Comparison of ENCODE assay signal across 7 mouse cellular contexts in genomic region chr19:45014981-45015402, GRCm38 (mm10). TPM values are rescaled to one million over a fixed set of nuclear protein-coding genes. Genes with fewer than 3 reads are reported as not detected.
DNase-seq lines count a peak whose midpoint lies in the region; ATAC-seq and TF ChIP-seq lines count a peak whose summit lies in the region.

No protein-coding gene starts in this region.

- DNase-seq in R1 (ENCODE audit: low read depth, low spot score): peak; percentile 71
- DNase-seq in cerebellum, adult 8-10 months: peak; percentile 66
- peak; percentile 89 for DNase-seq in gastrocnemius, adult 2 months
- peak; percentile 53 for DNase-seq in neural tube, embryonic 10.5 days (ENCODE audit: extremely low spot score, low spot score)

- ATAC-seq in hindbrain, embryonic 16.5 days: no peak
- ATAC-seq in liver, embryonic 12.5 days: peak; percentile 10
- no peak for ATAC-seq in inflammation-experienced regulatory T-cells, adult 6 months

- H3K9me3 ChIP-seq in hindbrain, embryonic 16.5 days (ENCODE audit: control insufficient read depth, low read length): no peaks in the 10 kb centered on the region
- H3K9me3 ChIP-seq in liver, embryonic 12.5 days (replicated peaks): no peaks in the 10 kb centered on the region

- H3K4me3 ChIP-seq in gastrocnemius, adult 2 months: peak overlapping the region; percentile 80
- H3K4me3 ChIP-seq in hindbrain, embryonic 16.5 days (ENCODE audit: low read length): peak overlapping the region; percentile 37
- peak overlapping the region; percentile 66 for H3K4me3 ChIP-seq in liver, embryonic 12.5 days

- H3K36me3 ChIP-seq in hindbrain, embryonic 16.5 days (ENCODE audit: control insufficient read depth, insufficient read depth, low read length): peaks cover 15% of the 10 kb centered on the region
- H3K36me3 ChIP-seq in liver, embryonic 12.5 days: peaks cover 26% of the 10 kb centered on the region

- H3K27ac ChIP-seq in gastrocnemius, adult 2 months: peak overlapping the region; percentile 94
- no peak overlapping the region for H3K27ac ChIP-seq in hindbrain, embryonic 16.5 days (ENCODE audit: low read depth, low read length)
- peak overlapping the region; percentile 79 for H3K27ac ChIP-seq in liver, embryonic 12.5 days

- intact Hi-C loops in gastrocnemius, adult 2 months (cut with DNase I): no loop called here

- peak overlapping the region; percentile 78 for H3K4me2 ChIP-seq in hindbrain, embryonic 16.5 days (ENCODE audit: low read length)
- H3K4me2 ChIP-seq in liver, embryonic 12.5 days: peak overlapping the region; percentile 93

- TF ChIP-seq CTCF in gastrocnemius, adult 2 months (IDR thresholded peaks at IDR 0.05): no peak

- peaks cover 41% of the 10 kb centered on the region for H3K4me1 ChIP-seq in hindbrain, embryonic 16.5 days (ENCODE audit: control insufficient read depth, insufficient read depth, low read depth, low read length)
- peaks cover 69% of the 10 kb centered on the region for H3K4me1 ChIP-seq in liver, embryonic 12.5 days

- peak overlapping the region; percentile 37 for H3K9ac ChIP-seq in hindbrain, embryonic 16.5 days (ENCODE audit: low read depth, low read length)
- H3K9ac ChIP-seq in liver, embryonic 12.5 days: peak overlapping the region; percentile 70

- H3K27me3 ChIP-seq in hindbrain, embryonic 16.5 days (replicated peaks; ENCODE audit: control insufficient read depth, insufficient read depth, low read length): no peaks in the 10 kb centered on the region
- H3K27me3 ChIP-seq in liver, embryonic 12.5 days (replicated peaks): peaks cover 3% of the 10 kb centered on the region; the same call in 1 of the 2 replicates

- WGBS in hindbrain, embryonic 16.5 days: 2% methylated on average over 23 of the region's 25 CpGs
- WGBS in liver, embryonic 12.5 days (ENCODE audit: insufficient replicate concordance): 3% methylated on average over 25 of the region's 25 CpGs

RNA-seq across cellular contexts. Expression of gene Lzts2, which starts 0.8 kb away (rescaled TPM):
- total RNA-seq in gastrocnemius, adult 2 months (2021): 10 to 100 TPM; 21.0 to 29.3 TPM
- polyA plus RNA-seq in hindbrain, embryonic 16.5 days (2015; fragmentation: Nextera tagmentation; extraction: Ambion mirVana): 14.8 and 18.7 TPM in 2 replicates
- 18.3 and 19.6 TPM in 2 replicates for polyA plus RNA-seq in liver, embryonic 12.5 days (2016; fragmentation: Nextera tagmentation; extraction: Ambion mirVana)
- polyA plus RNA-seq in inflammation-experienced regulatory T-cells, adult 6 months (2017; shearing (Covaris generic)): 1 to 10 TPM in 1 of 3 experiments, under 1 TPM in 1, not detected in 1; 0.99 to 1.1 TPM

RNA-seq across cellular contexts. Expression of gene Mrpl43, which starts 8.8 kb away (rescaled TPM):
- 10 to 100 TPM; 31.0 to 42.5 TPM for total RNA-seq in gastrocnemius, adult 2 months (2021)
- polyA plus RNA-seq in hindbrain, embryonic 16.5 days (2015; fragmentation: Nextera tagmentation; extraction: Ambion mirVana): 90.1 and 98.4 TPM in 2 replicates
- polyA plus RNA-seq in liver, embryonic 12.5 days (2016; fragmentation: Nextera tagmentation; extraction: Ambion mirVana): 45.8 and 47.6 TPM in 2 replicates
- 10 to 100 TPM; 51.6 to 65.3 (median 55.9) TPM for polyA plus RNA-seq in inflammation-experienced regulatory T-cells, adult 6 months (2017; shearing (Covaris generic))

RNA-seq across cellular contexts. Expression of gene Twnk, which starts 9.5 kb away (rescaled TPM):
- 10 to 100 TPM; 18.0 to 25.4 TPM for total RNA-seq in gastrocnemius, adult 2 months (2021)
- polyA plus RNA-seq in hindbrain, embryonic 16.5 days (2015; fragmentation: Nextera tagmentation; extraction: Ambion mirVana): 12.4 and 15.5 TPM in 2 replicates
- 18.5 and 20.9 TPM in 2 replicates for polyA plus RNA-seq in liver, embryonic 12.5 days (2016; fragmentation: Nextera tagmentation; extraction: Ambion mirVana)
- 10 to 100 TPM in 1 of 3 experiments, 1 to 10 TPM in 2; 4.7 to 10.7 (median 9.8) TPM for polyA plus RNA-seq in inflammation-experienced regulatory T-cells, adult 6 months (2017; shearing (Covaris generic))

RNA-seq across cellular contexts. Expression of gene Sema4g, which starts 26.1 kb away (rescaled TPM):
- under 1 TPM; 0.10 to 0.11 TPM for total RNA-seq in gastrocnemius, adult 2 months (2021)
- 18.0 and 18.7 TPM in 2 replicates for polyA plus RNA-seq in hindbrain, embryonic 16.5 days (2015; fragmentation: Nextera tagmentation; extraction: Ambion mirVana)
- 2.4 TPM in 2 replicates for polyA plus RNA-seq in liver, embryonic 12.5 days (2016; fragmentation: Nextera tagmentation; extraction: Ambion mirVana)
- under 1 TPM in 1 of 3 experiments, not detected in 2; 0.08 TPM for polyA plus RNA-seq in inflammation-experienced regulatory T-cells, adult 6 months (2017; shearing (Covaris generic))

RNA-seq across cellular contexts. Expression of gene Pdzd7, which starts 30.5 kb away (rescaled TPM):
- total RNA-seq in gastrocnemius, adult 2 months (2021): 1 to 10 TPM; 5.9 to 6.8 TPM
- 3.0 and 3.2 TPM in 2 replicates for polyA plus RNA-seq in hindbrain, embryonic 16.5 days (2015; fragmentation: Nextera tagmentation; extraction: Ambion mirVana)
- polyA plus RNA-seq in liver, embryonic 12.5 days (2016; fragmentation: Nextera tagmentation; extraction: Ambion mirVana): not detected in 2 replicates
- not detected for polyA plus RNA-seq in inflammation-experienced regulatory T-cells, adult 6 months (2017; shearing (Covaris generic))
